Mouse (Mus musculus) frontal cortex, postnatal 36 days (tissue): Measurements from ENCODE around the gene Olfr297.

ENCODE experiments used
- DNase-seq, 2 experiments: peaks; one replicate each; pipeline ENCODE4 v3.0.0; 2022; ENCODE audit warnings: low spot score in 2 of 2

Olfr297 gene

DNA sequence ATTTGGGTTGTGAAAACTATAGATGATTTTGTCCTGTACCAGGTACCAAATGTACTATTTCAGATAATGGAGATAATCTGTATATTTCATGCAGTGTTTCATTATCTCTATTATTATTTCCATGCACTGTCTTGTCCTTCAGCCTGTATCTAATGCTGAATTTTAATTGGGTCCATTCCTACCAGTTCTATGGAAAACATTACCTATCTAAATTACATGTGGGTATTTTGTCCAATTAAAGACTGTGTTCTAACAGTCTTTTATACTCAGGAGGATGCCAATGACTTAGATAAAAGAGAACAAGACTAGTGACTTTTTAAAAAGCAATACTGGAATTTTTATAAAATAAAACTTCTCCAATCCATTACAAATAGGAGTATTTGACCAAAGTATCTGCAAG lies at the start of gene Olfr297:
Gene Olfr297, plus strand, starts transcription at position 301 of the 400 bp plus-strand sequence.
- DNase-seq = no peak

GRCm38 (mm10) chr7:86492384-86492783 lies 27.4 kb upstream of the Olfr297 start, which contains the start of gene Olfr298:
Olfr298 (minus strand) TSS chr7:86492484.
- DNase-seq = no peak
